Mouse (Mus musculus): ENCODE data around the gene Akna. TPM values are rescaled to one million over a fixed set of nuclear protein-coding genes. Genes with fewer than 3 reads are reported as not detected.
"Not testable (repeated sequence)": the region's sequence is repeated elsewhere in the genome, so short reads cannot be mapped to it uniquely, and the experiment has no call there.

Gene Akna
- polyA plus RNA-seq, 1 experiment from 2014 or later = 11.8 TPM

DNA sequence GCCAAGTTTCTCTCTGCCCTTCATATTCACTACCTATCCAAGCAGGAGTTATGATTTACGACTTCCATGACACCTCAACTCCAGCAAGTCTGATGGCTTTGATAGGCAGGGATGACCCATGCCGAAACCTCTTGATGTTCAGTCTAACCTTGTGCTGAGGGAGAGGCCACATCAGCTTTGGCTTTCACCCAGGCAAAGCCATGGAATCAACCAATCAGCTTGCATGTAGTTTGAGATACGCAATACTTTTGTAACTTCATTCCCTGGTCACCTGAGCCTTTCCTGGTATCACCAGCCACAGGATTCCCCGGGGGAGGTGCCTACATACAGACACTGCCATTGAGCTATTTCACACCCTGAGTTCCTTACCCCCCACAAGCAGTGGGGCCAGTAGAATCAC lies 56.5 kb downstream of the Akna start:
- Histone ChIP-seq H3K27me3 (no peaks in the 10 kb centered on the region), H3K4me3 (replicated peaks) (no peak overlapping the region), H3K9ac (replicated peaks) (no peak overlapping the region), H3K4me1 (replicated peaks) (no peaks in the 10 kb centered on the region), H3K9me3 (no peaks in the 10 kb centered on the region), H3K4me2 (replicated peaks) (no peak overlapping the region), H3K27ac (no peak overlapping the region), H3K36me3 (no peaks in the 10 kb centered on the region)
- WGBS = 90% methylated on average over 4 of the region's 4 CpGs
- no peak for ATAC-seq

DNA sequence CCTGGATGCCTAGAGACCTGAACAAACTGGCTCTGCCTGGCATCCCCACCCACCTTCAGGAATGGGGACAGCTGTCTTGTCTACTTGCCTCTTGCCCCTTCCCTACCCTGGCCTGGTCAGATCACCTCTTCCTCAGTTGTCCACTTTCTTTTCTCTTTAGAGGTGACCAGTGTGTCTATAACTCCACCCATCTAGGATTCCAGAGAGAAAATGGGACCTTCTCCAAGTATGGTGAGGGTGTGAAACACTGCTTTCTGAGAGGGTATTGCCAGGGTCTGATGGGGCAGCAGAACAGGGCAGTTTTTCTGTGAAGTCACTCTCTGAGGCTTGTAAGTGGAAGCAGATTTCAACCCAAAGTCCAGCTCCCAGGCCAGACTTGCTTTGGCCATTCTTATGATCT lies 57.9 kb downstream of the Akna start:
- Histone ChIP-seq H3K4me1 (replicated peaks) (no peaks in the 10 kb centered on the region), H3K4me2 (replicated peaks) (no peak overlapping the region), H3K4me3 (replicated peaks) (no peak overlapping the region), H3K27me3 (no peaks in the 10 kb centered on the region), H3K36me3 (no peaks in the 10 kb centered on the region), H3K9ac (replicated peaks) (no peak overlapping the region), H3K27ac (no peak overlapping the region), H3K9me3 (no peaks in the 10 kb centered on the region)
- ATAC-seq = no peak

DNA sequence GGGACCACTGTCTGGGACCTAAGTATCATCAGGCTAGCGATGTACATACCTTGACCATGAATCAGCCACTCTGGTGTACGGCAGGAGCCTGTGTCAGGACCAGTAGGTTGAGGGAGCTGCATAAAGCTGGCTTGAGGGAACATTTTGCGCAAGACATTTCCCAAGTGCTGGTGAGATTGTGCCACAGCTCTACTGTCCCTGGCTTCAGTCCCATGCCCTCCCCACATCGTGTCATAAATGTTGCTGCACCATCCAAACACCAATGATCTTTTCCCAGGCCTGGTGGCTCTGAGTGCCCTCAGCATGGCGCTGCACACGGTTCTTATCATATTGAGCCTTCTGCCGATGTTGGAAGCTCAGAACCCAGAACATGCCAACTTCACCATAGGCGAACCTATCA lies 58.9 kb downstream of the Akna start, which contains the start of gene Orm1:
Orm1 (plus strand) TSS at position 266 of the 400 bp plus-strand sequence.
- Histone ChIP-seq H3K36me3 (no peaks in the 10 kb centered on the region), H3K4me2 (replicated peaks) (no peak within 1 kb of the TSS), H3K4me3 (replicated peaks) (no peak within 1 kb of the TSS), H3K4me1 (replicated peaks) (no peaks in the 10 kb centered on the region), H3K9me3 (no peaks in the 10 kb centered on the region), H3K9ac (replicated peaks) (no peak within 1 kb of the TSS), H3K27me3 (no peaks in the 10 kb centered on the region), H3K27ac (no peak within 1 kb of the TSS)
- 89% methylated on average over 8 of the region's 8 CpGs for WGBS
- no peak for ATAC-seq

DNA sequence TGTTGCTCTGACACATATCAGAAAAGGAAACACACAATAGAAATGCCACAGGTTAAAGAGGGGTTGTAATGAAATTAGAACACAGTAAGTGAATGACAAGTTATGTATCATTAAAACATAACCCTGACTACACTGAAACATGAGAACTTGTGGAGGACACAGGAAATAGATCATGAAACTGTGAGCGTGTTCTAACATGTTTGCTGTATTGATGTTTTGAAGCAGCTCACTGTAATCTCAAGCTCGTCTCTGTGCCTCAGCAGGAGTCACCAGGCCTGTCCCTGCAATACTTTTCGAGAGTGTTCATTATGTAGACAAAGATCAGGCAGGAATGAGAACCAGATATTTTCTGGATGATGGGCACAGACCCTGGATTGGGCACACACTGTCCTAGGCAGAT lies 59.5 kb downstream of the Akna start:
- no peak for ATAC-seq
- Histone ChIP-seq H3K27ac (no peak overlapping the region), H3K36me3 (no peaks in the 10 kb centered on the region), H3K9me3 (no peaks in the 10 kb centered on the region), H3K9ac (replicated peaks) (no peak overlapping the region), H3K27me3 (no peaks in the 10 kb centered on the region), H3K4me1 (replicated peaks) (no peaks in the 10 kb centered on the region), H3K4me3 (replicated peaks) (no peak overlapping the region), H3K4me2 (replicated peaks) (no peak overlapping the region)
- WGBS = 75% methylated on average over 3 of the region's 3 CpGs

DNA sequence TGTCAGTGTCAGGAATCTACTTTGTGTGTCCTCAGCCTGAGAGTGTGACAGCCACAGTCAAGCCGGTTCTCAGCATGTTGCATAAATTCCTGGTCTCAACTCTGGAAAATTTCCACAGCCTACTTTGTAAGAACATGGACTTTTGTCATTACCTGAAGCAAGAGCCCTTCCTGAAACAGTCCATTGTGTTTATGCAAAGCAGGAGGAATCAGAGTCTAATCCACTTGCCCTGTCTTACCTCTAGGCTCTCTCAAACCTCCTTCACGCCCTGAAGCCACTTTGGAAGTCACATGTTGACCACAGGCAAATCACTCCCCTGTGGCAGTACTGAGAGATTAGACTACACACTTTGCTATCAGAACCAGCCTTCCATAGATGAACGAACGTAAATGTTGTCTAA lies 60.7 kb downstream of the Akna start:
- Histone ChIP-seq H3K4me1 (replicated peaks) (no peaks in the 10 kb centered on the region), H3K4me2 (replicated peaks) (no peak overlapping the region), H3K9ac (replicated peaks) (no peak overlapping the region), H3K9me3 (no peaks in the 10 kb centered on the region), H3K27ac (no peak overlapping the region), H3K36me3 (no peaks in the 10 kb centered on the region), H3K4me3 (replicated peaks) (no peak overlapping the region), H3K27me3 (no peaks in the 10 kb centered on the region)
- no peak for ATAC-seq
- 70% methylated on average over 4 of the region's 4 CpGs for WGBS

DNA sequence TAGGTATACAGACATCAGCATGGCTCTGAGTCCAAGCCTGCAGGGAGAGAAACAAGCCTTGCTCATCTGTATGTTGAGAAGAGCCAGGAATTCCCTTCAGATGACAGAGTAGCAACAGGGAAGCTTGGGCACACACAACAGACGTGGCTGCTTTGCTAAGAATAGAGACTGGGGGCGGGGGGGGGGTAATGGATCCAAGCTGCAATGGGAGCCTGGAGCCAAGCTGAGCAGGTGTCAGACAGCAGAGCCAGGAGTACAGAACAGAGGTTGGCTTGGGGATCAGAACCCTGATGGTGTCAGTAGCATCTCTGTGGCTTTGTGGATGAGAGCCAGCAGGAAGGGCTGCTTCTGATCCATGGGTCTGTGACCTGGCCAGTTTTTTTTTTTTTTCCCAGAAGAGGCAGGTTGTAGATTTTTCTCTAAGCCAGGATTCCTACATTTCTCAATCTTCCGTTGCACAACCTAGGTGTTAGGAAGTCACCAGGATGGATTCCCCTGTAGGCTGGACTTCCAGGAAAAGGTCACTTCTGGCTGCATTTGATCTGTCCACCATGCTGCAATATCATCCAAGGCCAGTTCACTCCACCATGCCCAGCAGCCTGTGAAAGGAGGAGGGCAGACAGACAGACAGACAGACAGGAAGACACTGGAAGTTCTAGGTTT lies 64.6 kb downstream of the Akna start:
- H3K4me2 ChIP-seq (replicated peaks) = no peak overlapping the region
- WGBS = 71% methylated on average over 3 of the region's 3 CpGs
- no peaks in the 10 kb centered on the region for H3K4me1 ChIP-seq (replicated peaks)
- H3K9me3 ChIP-seq = no peaks in the 10 kb centered on the region
- no peak overlapping the region for H3K9ac ChIP-seq (replicated peaks)
- no peaks in the 10 kb centered on the region for H3K27me3 ChIP-seq
- H3K36me3 ChIP-seq = no peaks in the 10 kb centered on the region
- no peak for ATAC-seq
- no peak overlapping the region for H3K4me3 ChIP-seq (replicated peaks)
- no peak overlapping the region for H3K27ac ChIP-seq

DNA sequence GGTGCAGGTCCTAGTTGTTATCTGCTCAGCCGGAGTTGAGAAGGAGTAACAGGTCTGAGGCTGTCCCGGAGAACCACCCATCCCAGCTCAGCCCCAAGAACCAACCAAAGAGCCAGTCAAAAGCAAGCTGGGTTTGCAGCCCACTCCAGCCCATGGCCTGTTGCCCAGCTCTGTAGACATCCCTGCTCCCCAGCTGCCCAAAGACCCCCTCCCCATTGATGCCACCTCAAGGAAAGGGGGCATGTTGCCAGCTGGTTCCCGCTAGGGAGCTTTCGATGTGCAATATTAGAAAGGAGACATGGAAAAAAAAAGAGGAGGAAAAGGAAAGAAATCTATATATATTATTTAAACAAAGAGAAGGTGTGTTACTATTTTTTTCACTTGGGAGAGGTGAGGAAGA lies 69.8 kb downstream of the Akna start:
- H3K27me3 ChIP-seq = no peaks in the 10 kb centered on the region
- no peak overlapping the region for H3K4me2 ChIP-seq (replicated peaks)
- no peaks in the 10 kb centered on the region for H3K4me1 ChIP-seq (replicated peaks)
- WGBS = 97% methylated on average over 4 of the region's 4 CpGs
- no peak overlapping the region for H3K4me3 ChIP-seq (replicated peaks)
- no peaks in the 10 kb centered on the region for H3K36me3 ChIP-seq
- no peaks in the 10 kb centered on the region for H3K9me3 ChIP-seq
- no peak overlapping the region for H3K9ac ChIP-seq (replicated peaks)
- no peak for ATAC-seq
- H3K27ac ChIP-seq = no peak overlapping the region

DNA sequence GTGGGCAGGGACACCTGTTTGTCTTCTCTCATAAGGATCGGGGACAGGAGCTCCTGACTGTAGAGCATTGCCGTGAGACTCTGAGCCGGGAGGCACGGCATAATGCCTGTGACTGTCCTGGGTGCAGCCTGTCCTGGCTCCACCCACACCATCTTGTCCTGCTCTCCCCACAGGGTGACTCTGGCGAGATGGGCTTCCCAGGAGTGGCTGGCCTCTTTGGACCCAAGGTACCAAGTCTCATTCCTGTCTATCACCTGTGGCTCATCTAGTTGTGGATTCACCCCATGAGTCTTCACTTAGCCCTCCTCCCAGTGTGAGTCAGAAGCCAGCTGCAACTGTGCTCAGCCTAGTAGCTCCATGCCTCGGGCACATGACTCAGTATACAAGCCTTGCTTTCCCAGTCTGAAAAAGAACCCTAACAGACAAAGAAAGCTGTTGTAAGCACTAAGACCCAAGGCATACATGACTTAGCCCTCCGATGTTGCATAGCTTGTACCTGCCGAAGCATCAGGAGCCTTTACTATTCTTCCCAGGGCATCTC lies 79.8 kb downstream of the Akna start:
- no peak overlapping the region for H3K4me3 ChIP-seq (replicated peaks)
- no peaks in the 10 kb centered on the region for H3K36me3 ChIP-seq
- no peaks in the 10 kb centered on the region for H3K4me1 ChIP-seq (replicated peaks)
- H3K27ac ChIP-seq = no peak overlapping the region
- H3K4me2 ChIP-seq (replicated peaks) = no peak overlapping the region
- no peaks in the 10 kb centered on the region for H3K27me3 ChIP-seq
- no peak for ATAC-seq
- 84% methylated on average over 8 of the region's 8 CpGs for WGBS
- no peak overlapping the region for H3K9ac ChIP-seq (replicated peaks)
- H3K9me3 ChIP-seq = 0 out of 2 replicates have a peak, but pooled peaks cover 5% of the 10 kb centered on the region

DNA sequence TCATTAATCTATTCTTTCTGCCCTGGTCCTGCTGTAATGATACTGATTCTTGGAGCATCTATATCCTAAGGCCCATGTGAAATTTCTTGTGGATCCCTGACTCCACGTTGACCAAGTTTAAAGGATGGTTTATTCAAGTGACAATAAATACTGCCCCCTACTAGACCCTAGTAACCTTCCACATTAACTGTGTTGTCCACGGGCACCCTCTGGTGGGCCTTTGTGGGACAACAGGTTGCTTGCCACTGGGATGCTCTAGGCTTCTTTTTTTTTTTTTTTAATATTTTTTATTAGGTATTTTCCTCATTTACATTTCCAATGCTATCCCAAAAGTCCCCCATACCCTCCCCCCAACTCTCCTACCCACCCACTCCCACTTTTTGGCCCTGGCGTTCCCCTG lies 83.6 kb downstream of the Akna start:
- not testable (repeated sequence) for H3K27ac ChIP-seq; ATAC-seq; H3K4me1 ChIP-seq (replicated peaks); H3K9ac ChIP-seq (replicated peaks); H3K4me3 ChIP-seq (replicated peaks); H3K27me3 ChIP-seq; H3K9me3 ChIP-seq; H3K36me3 ChIP-seq; H3K4me2 ChIP-seq (replicated peaks)
- WGBS = 17% methylated on average over 3 of the region's 3 CpGs

Other genes with a start within 250 kb of the Akna start
- gene Ambp, start 248.6 kb downstream of the Akna start, polyA plus RNA-seq (2015; fragmentation: Nextera tagmentation; extraction: Ambion mirVana) = 1.4 TPM in 1 of 2 replicates, not detected in the other
- gene Kif12, start 231.2 kb downstream of the Akna start, polyA plus RNA-seq (2015; fragmentation: Nextera tagmentation; extraction: Ambion mirVana) = 0.23 TPM in 1 of 2 replicates, not detected in the other
- gene Col27a1, start 189.3 kb downstream of the Akna start, polyA plus RNA-seq (2015; fragmentation: Nextera tagmentation; extraction: Ambion mirVana) = 1.3 and 2.1 TPM in 2 replicates
- gene Orm1, start 58.8 kb downstream of the Akna start, polyA plus RNA-seq (2015; fragmentation: Nextera tagmentation; extraction: Ambion mirVana) = not detected in 2 replicates
- gene Orm3, start 47.2 kb downstream of the Akna start, polyA plus RNA-seq (2015; fragmentation: Nextera tagmentation; extraction: Ambion mirVana) = not detected in 2 replicates
- gene Orm2, start 40.9 kb downstream of the Akna start, polyA plus RNA-seq (2015; fragmentation: Nextera tagmentation; extraction: Ambion mirVana) = not detected in 2 replicates
- 6.6 and 10.3 TPM in 2 replicates for gene Whrn, start 92.6 kb upstream of the Akna start, polyA plus RNA-seq (2015; fragmentation: Nextera tagmentation; extraction: Ambion mirVana)
- gene Atp6v1g1, start 141.4 kb upstream of the Akna start, polyA plus RNA-seq (2015; fragmentation: Nextera tagmentation; extraction: Ambion mirVana) = 461 and 466 TPM in 2 replicates
- gene Tmem268, start 155.4 kb upstream of the Akna start, polyA plus RNA-seq (2015; fragmentation: Nextera tagmentation; extraction: Ambion mirVana) = 2.7 and 2.8 TPM in 2 replicates
- not detected in 2 replicates for gene Gm11213, start 201.9 kb upstream of the Akna start, polyA plus RNA-seq (2015; fragmentation: Nextera tagmentation; extraction: Ambion mirVana)
- not detected in 2 replicates for gene Tex48, start 219.1 kb upstream of the Akna start, polyA plus RNA-seq (2015; fragmentation: Nextera tagmentation; extraction: Ambion mirVana)

Measured in midbrain, embryonic 13.5 days (tissue).